Mouse (Mus musculus) monocyte, adult 2 months (primary cell): ENCODE results near the gene Vps13d.

Source experiments
- DNase-seq, 2 experiments: peaks; one replicate each; pipeline ENCODE4 v3.0.0; 2022; ENCODE audit warnings: low spot score in 2 of 2, low read depth in 1 of 2

Vps13d gene

DNA sequence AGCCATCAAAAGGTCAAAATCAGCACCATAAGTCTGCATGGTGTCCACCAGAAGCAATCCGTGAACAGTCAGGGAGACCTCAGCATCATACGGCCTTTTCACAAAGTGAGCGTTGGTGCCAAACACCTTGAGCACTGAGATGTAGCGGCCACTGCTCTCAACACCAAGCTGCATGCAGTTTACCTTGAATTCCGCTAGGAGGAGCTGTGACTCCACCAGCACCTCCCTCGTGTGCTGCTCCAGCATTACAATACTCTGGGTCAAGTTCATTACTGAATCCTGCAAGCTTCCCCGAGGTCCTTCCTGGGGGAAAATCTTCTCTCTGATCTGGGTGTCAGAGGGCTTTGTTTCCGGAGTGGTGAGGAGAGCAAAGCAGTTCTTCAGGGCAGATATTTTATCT is 38.8 kb downstream of the Vps13d start:
- DNase-seq: peak; percentile 3 to 6

DNA sequence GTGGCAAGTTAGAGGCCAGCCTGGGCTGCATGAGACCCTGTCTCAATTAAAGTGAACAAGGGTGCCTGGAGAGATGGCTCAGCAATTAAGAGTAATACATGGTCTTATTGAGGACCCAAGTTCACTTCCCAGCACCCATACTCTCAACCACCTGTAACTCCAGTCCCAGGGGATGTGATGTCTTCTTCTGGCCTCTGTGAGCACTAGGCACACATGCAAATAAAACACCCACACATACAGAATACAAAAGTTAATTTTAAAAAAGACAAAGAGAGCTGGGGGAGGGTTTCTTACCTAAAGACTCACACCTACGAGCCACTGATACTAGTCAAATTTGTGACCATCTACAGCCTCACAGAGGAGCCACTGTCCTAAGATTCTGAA is 43.7 kb downstream of the Vps13d start:
- no peak for DNase-seq

- DNase-seq: no peak
These were observed 44.3 kb downstream of the Vps13d start for GRCm38 (mm10) chr4:145150345-145151102.

GRCm38 (mm10) chr4:145147006-145147961 is 47.5 kb downstream of the Vps13d start:
- no peak for DNase-seq

DNA sequence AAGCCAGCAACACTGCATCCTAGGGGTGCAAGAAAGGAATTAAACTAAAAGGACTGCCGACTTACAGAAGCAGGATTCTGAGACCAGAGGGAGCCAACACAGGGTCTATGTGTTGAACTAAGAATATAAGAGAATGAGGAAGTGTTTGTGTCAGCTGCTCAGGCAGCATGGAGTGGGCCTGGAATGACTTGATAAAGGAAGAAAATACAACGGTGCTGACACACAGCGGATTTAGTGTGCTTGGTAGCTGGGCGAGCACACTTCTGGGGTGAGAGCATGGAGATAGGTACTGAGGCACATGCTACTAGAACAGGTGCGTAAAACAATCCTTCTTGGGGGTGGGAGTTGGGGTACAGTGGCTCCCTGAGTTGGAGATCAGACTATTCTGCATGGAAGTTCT is 51.3 kb downstream of the Vps13d start:
- DNase-seq: no peak

DNA sequence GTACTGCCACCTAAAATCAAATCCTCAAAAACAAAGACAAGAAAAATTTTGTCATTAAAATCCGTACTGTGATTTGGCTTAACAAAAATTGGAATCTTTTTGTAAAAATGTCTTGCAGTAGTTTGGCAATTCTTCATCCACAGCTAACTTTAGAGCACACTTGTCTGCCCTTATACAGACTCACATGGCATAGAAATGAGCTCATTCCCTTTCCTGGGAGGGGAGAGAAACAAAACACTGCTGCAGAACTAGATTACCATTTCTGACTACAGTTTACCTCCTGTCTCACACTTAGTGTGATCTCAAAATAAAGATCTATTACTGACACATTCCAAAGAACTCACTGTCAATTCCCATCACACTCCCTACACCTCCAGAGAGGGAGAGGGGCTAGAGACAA is 58.1 kb downstream of the Vps13d start:
- no peak for DNase-seq

DNA sequence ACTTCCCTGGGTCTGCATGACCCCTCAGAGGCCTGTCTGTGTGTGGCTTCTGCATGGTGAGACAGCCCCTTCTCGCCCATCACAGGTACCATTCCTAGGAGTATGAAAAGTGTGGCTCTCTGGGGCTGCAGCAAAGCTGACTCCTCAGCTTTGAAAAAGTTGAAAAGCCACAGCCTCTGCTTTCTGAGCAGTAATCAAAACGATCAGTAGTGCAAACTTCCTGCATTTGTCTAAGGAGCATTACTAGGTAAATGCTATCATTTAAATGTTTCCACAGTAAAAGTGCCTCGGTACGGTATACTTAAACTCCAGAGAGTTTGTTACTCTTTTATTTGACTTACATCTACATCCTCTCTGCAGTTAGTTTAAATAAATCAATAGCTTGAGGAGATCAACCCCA is 59.3 kb downstream of the Vps13d start:
- no peak for DNase-seq

DNA sequence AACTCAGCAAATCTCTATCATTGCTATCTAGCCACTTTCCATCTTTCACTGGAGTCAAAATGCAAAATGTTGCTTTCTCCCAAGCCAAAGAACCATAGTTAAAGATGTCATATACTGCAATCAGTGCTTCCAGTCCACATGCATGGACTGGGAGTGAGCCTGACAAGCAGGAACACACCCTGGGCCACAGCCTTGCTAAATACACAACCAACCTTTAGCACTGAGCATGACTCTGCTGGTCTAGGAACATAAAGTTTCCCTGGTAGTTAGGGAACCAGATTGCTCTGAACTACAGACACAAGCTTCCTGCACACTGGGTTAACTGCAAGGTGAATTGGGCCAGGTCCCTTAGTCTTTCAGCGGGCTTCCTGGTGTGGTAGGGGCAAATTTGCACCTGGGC is 64.0 kb downstream of the Vps13d start:
- DNase-seq: no peak

DNA sequence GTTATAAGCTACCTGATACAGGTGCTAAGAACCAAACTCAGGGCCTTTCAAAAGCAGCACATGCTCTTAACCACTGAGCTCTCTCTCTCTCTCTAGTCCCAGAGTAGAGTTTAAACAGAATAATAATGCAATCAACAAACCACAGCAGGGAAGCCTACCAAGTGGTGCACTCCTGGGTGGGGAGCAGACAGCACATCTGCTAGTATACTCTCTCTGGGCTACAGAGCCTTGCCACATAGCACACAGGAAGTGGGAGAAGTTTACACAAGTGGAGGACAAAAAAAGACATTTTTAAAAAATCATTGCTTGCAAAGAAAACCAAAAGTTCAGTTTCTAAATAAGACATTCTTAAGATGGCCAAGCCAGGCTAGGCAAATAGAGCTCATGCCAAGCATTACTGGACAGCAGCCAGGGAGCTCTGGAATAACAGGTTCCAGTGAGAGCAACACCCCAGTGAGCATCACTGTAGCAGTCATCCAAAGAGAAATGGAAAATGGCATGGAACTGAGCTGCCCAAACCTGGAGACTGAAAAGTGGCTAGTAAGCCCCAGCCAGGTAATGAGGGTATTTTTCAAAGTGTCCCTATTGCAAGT is 64.8 kb downstream of the Vps13d start:
- DNase-seq: no peak

- DNase-seq: no peak
These were observed 69.2 kb downstream of the Vps13d start for GRCm38 (mm10) chr4:145125463-145126220.

DNA sequence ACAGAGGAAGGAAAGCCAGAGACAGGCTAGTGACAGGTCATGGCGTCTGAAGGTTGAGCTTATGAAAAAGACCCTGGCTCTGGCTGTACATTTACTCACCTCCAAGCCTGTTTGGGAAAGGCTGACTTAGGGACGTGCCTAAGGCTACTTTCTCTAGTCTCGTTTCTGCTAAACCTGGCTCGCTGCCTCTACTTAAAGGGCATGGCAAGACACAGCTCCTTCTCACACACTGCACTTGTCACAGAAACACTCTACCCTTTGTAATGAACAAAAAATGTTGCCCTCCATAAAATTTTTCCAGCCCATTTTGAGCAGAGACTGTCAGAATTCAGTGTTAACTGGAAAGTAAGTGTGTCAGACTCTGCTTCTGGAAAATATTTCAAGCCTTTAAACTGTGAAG is 70.4 kb downstream of the Vps13d start:
- no peak for DNase-seq

- no peak for DNase-seq
These were observed 83.2 kb downstream of the Vps13d start for GRCm38 (mm10) chr4:145111641-145112040.

DNA sequence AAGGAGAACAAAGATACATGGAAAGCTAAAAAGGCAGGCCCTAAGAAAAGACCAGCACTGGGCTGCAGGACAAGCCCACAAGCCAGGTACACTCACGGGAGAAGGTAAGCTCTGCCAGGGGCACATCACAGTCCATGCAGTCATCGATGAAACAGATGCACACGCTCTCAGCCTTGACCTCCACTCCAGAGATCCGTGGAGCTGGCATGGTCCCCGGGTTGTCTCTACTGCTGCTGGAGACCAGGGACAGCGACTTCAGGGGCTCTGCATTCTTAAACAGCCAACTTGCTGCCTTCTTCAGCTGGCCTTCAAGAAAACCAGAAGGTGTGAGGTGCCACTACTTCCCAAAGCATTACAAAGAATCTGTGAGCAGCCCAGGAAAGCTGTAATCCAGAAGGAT is 84.1 kb downstream of the Vps13d start:
- DNase-seq: no peak

GRCm38 (mm10) chr4:145106796-145107195 is 88.0 kb downstream of the Vps13d start:
- DNase-seq: no peak

GRCm38 (mm10) chr4:145105319-145105718 is 89.5 kb downstream of the Vps13d start:
- DNase-seq: no peak

DNA sequence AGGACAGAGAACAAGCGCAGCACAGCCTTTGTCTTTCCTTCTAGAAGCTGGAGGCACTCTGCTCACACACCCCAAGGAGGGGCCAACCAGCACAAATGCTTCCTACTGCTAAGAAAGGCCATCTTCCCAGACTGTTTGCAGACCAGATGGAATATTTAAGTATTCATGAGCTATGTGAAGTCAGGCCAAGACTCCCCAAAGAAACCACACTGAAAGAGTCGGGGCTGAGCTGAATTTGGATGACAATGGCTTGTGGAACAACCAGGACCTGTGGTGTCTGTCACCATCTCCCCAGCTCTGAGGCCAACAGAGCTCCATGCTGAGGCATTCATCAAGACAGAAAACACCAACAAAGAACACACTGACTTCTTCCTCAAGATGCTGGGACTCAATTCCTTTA is 89.9 kb downstream of the Vps13d start:
- DNase-seq: no peak

- no peak for DNase-seq
These were observed 91.2 kb downstream of the Vps13d start for GRCm38 (mm10) chr4:145103617-145104016.

DNA sequence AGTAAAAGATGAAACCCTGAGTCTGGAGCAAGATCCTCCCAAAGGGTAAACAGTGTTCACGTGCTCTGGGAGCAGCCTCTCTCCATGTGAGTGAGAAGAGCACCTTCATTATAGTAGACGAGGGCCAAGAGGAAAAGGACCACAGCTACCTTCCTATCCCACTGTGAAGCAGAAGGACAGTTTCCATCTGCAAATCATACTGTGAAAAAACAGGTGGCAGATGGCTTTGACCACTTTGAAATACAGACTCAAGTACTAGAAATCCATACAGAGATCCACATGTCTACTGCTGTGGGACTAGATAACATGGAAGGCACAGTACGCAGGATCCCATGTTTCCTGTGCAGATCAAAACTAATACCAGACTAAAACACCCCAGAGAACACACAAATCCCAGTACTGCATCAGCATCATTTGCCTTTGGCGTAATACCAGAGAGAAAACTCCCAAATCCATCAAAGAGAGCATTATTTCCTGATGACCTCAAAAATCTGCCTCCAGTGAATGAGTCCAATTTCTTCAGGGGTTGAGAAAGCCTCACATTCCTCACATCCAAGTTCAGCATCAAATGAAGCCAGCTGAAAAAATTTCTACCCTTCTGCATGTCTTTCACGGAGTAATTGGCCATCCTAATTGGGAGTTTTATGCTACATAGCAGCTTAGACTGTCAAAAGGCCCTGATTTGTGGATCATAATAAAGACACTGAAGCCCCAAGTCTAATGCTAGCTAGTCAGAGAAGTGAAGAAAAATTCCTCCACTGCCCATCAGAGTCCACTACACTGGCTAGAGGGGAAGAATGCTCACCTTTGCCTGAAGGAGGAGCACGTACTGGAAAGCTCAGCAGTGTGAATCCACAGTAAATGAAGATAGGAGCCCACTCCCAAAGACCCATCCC is 92.7 kb downstream of the Vps13d start:
- DNase-seq: no peak

DNA sequence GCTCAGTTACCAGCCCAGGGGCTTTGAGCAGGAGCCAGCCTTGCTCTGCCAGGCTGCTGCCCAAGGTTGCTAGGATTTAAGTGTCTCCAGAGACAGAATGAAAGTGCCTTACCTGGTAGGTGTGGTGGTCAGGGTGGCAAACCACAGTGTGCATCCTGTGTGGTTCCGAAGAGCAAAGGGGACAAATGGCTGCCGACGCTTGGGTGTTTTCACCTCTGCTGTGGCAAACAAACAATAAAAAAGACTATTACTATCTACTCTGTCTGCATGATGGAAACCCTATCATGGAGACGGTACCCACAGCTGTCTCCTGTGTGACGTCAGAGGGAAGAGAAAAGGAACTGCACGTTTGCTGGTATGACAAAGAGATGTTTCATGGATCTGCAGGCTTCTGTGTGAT is 95.0 kb downstream of the Vps13d start:
- DNase-seq: no peak

GRCm38 (mm10) chr4:145099344-145099743 is 95.5 kb downstream of the Vps13d start:
- no peak for DNase-seq
